Mouse (Mus musculus): Measurements from ENCODE around the gene Tbc1d2b.

Gene Tbc1d2b

DNA sequence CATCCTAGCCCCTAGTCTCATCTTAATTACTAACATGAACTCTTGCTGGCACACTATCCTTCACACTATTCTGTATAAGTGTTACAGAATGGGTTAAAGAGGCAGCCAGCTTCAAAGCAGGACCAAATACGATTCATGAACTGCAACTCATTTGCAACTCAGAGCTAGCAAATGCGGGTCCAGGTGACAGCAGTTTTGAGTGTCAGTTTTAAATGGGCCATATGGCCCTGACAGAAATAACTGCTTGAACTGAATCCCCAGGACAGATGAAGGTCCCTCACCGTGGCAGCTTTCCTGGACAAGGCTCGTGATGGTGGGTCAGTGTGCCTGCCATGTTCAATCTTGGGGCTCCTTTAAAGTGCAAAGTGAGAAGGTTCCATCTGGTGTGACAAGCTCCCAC lies 100.6 kb downstream of the Tbc1d2b start:
- no peak for DNase-seq (ENCODE audit: low spot score)

DNA sequence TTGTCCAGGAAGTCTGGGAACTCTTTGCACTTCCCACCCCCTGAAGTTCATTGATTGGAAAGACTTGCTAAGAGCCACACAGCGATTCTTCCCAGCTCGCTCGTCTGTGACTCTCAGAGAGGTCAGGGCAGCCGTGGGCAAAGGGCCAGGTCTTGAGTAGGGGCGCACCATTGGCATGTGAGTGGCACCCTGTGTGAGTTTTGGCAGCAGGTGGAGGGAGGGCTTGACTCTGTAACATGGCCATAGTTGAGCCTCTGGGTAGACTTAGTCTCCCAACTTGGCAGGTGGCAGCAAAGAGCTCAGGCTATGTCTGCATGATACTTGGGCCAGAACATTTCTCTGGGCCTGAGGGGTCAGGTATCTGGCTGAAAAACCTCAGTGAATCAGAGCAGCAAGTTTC lies 104.0 kb downstream of the Tbc1d2b start:
- no peak for DNase-seq (ENCODE audit: low spot score)

DNA sequence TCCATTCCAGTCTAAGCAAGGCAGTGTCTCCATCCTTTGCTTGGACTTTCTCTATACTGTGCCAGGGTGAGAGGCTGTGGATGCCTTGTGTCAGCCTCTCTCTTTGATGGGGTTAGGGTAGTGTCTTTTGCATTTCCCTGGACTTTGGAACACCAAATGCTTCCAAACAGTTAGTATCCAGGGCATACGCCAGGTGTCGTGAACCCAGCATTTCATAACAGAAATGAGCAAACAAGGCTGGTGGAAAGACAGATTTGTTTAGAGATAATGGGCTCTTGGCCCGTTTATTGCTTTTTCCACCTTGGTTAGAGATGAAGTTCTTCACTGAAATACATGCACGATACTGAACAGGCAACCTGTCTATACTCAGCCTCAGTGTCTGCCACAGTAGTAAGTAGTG lies 105.0 kb downstream of the Tbc1d2b start:
- no peak for DNase-seq (ENCODE audit: low spot score)

DNA sequence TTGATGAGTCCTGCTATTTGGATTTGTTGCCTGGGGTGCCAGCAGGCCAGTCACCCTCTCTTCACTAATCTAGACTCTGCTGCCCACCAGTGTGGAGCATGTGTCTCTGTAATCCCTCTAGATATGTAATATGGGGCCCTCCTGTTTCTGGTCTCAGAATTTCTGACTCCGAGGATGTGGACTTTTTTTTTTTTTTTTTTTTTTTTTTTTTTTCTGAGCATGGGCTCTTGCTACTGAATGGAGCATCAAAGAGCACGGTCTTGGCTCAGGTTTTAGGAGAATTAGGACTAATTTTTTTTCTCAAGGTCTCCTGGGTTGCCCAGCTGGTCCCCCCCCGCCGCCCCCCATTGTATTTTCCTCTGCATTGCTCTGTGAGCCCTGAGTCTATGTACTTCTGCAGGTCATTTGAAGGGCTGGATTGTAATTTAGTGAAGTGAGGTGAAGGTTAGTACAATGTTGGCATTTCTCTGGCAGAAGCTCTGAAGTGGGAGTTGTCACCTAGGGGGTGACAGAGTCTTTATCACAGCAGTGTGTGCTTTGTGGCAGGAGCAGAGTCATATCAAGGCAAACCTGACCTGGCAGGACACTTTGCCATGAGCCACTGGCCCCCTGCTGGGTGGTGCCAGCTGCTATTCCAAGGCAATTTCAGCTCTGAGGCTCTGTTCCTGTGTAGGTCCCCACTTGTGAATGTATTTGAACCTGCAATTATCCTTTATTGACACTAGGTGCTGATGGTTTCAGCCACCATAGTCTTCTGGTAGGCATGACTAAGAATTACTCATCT lies 105.7 kb downstream of the Tbc1d2b start:
- DNase-seq (ENCODE audit: low spot score) = no peak

DNA sequence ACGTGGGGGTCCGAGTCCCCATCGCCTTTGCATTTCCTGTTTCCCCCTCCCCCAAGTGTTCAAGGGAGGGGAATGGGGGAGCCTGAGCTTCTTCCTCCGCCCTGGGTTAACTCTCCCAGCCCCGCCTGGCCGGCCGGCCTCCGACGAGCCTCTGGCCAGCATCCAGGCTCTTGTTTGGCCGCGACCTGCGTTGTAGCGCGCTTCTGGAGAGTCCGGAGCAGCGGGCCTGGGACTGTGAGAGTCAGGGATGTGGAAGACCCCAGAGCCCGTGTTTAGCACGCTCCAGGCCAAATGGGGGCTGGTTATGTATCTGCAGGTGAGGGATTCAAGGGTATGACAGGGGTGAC lies 106.9 kb downstream of the Tbc1d2b start:
- DNase-seq (ENCODE audit: low spot score) = no peak

DNA sequence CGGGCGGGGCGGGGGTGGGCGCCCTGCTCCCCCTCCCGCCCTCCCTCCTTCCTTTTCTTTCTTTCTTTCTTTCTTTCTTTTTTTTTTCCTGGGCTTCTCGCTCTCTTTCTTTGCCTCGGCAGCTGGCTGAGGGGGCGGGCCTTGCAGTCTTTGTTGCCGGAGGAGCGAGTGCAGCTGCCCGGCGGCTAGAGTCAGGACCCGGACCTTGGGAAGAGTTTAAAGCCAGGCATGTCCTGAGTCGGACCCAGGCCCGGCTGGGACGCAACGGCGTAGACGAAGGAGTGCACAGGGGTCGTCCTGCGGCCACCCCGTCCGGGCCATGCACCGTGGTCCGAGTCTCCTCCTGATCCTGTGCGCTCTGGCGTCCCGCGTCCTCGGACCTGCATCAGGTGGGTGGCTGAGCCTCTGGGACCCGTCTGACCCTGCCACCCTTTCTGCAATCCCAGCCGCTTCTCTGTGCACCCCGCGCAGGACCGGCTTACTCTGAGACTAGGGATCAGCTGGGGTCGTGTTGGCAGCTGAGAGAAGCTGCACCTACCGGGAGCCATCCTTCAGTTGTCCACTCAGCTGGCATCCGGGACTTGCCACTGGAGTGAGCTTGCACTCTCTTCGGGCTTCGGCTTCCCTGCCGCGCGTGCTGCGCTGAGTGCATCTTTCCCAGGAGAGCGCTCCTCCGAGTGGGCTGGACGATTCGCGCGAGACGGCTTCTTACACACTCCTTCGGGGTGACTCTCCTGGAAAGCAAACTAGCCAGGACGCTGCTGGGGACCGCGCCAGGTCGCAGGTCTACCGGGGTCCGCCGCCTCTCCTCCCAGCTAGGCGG lies 107.5 kb downstream of the Tbc1d2b start, which contains the start of gene Adamts7:
Gene Adamts7 (plus strand): TSS at position 144 of the 823 bp plus-strand sequence.
- peak; percentile 23 for DNase-seq (ENCODE audit: low spot score)

DNA sequence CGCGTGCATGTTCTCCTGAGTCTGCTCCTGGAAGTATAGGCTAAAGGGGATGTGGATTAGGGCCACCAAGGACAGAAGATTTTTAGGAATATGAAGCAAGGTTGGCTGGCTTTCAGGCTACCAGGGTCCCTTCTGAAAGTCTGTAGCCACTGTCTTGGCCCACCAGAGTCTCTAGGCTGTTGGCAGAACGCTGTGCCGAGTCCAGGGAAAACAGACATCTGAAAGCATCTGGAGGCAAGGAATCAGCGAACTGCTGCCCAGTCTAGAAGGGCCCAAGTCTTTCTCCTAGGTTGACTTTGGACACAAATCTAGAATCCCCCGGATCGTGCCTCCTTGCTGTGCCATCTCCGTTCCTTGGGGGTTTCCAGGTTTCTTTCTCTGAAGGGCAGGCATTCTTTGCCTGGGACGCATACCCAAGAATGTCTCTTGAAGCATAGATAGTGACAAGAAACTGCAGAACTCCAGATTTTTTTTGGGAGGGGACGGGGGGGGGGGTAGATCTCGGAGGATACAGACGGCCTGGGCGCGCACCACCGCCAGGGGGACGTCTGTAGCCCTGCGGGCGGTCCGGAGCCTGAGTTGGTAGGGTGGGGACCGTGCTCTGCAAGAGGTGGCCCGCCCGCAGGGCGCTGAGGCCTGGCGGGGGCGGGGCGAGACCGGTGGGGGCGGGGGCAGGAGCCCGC lies 108.2 kb downstream of the Tbc1d2b start:
- peak; percentile 65 for DNase-seq (ENCODE audit: low spot score)

Data from lung, postnatal 25 days (tissue).